Mouse (Mus musculus) lung, embryonic 14.5 days (tissue): ENCODE measurements around the gene N4bp1. TPM values are rescaled to one million over a fixed set of nuclear protein-coding genes. Genes with fewer than 3 reads are reported as not detected.

Source experiments
- ATAC-seq: fragments of 200-750 bp; cut with Nextera tagmentation; 2 replicates; pipeline ENCODE4 v1.8.0; 2017; ENCODE audit warnings: mild to moderate bottlenecking, moderate TSS enrichment, moderate library complexity; ENCODE audit not compliant: insufficient read depth
- DNase-seq: peaks from one replicate; pipeline ENCODE4 v3.0.0-alpha.2; 2015
- H3K27ac ChIP-seq: fragments of 300-500 bp; sonication (generic); 2 replicates; pipeline ENCODE4 v1.5.1; 2014; ENCODE audit warnings: low read depth, mild to moderate bottlenecking, moderate library complexity
- H3K27me3 ChIP-seq: fragments of 300-500 bp; sonication (generic); 2 replicates; pipeline ENCODE4 v1.6.1; 2014; ENCODE audit warnings: low read length, control low read depth; ENCODE audit not compliant: insufficient read depth
- H3K36me3 ChIP-seq: fragments of 300-500 bp; sonication (generic); 2 replicates; pipeline ENCODE4 v1.6.1; 2014; ENCODE audit warnings: control low read depth; ENCODE audit not compliant: insufficient read depth
- H3K4me1 ChIP-seq: fragments of 300-500 bp; sonication (generic); 2 replicates; pipeline ENCODE4 v1.6.1; 2014; ENCODE audit warnings: antibody characterized with exemption, control low read depth; ENCODE audit not compliant: insufficient read depth
- H3K4me2 ChIP-seq: fragments of 300-500 bp; sonication (generic); 2 replicates; pipeline ENCODE4 v1.6.1; 2014; ENCODE audit warnings: mild to moderate bottlenecking
- H3K4me3 ChIP-seq: fragments of 300-500 bp; sonication (generic); 2 replicates; pipeline ENCODE4 v1.5.1; 2014; ENCODE audit warnings: low read depth, low read length
- H3K9ac ChIP-seq: fragments of 300-500 bp; sonication (generic); 2 replicates; pipeline ENCODE4 v1.6.1; 2014
- H3K9me3 ChIP-seq: fragments of 300-500 bp; sonication (generic); 2 replicates; pipeline ENCODE4 v1.6.1; 2016; ENCODE audit warnings: low read depth, low read length, control low read depth
- CTCF ChIP-seq: IDR thresholded peaks from 2 replicates; pipeline ENCODE4 v1.5.1; 2016; ENCODE audit warnings: antibody characterized with exemption, low read depth
- WGBS: fragments of 180-500 bp; shearing (Covaris S2); extraction: QIAGEN DNeasy Blood & Tissue Kit; methylation state at CpG from one replicate; pipeline ENCODE4 v1.1.7; 2014; 5-methylcytosine and 5-hydroxymethylcytosine counted together
- polyA plus RNA-seq: library from polyadenylated mRNA; unstranded; fragments of >200 nt; fragmentation: Nextera tagmentation; extraction: Ambion mirVana; gene quantifications from 2 replicates; pipeline ENCODE4 v1.2.1, GENCODE M21; 2014

N4bp1 gene
- polyA plus RNA-seq, 1 experiment from 2014 or later = 11.5 TPM

GRCm38 (mm10) chr8:86826538-86826937 is 58.5 kb downstream of the N4bp1 start:
- H3K27me3 ChIP-seq = no peaks in the 10 kb centered on the region
- no peaks in the 10 kb centered on the region for H3K36me3 ChIP-seq
- no peak overlapping the region for H3K9ac ChIP-seq
- no peak for TF ChIP-seq CTCF
- no peaks in the 10 kb centered on the region for H3K4me1 ChIP-seq
- no peak overlapping the region for H3K4me2 ChIP-seq
- no peak overlapping the region for H3K27ac ChIP-seq
- DNase-seq (no peak), ATAC-seq (no peak)
- no peak overlapping the region for H3K4me3 ChIP-seq
- H3K9me3 ChIP-seq = no peaks in the 10 kb centered on the region

DNA sequence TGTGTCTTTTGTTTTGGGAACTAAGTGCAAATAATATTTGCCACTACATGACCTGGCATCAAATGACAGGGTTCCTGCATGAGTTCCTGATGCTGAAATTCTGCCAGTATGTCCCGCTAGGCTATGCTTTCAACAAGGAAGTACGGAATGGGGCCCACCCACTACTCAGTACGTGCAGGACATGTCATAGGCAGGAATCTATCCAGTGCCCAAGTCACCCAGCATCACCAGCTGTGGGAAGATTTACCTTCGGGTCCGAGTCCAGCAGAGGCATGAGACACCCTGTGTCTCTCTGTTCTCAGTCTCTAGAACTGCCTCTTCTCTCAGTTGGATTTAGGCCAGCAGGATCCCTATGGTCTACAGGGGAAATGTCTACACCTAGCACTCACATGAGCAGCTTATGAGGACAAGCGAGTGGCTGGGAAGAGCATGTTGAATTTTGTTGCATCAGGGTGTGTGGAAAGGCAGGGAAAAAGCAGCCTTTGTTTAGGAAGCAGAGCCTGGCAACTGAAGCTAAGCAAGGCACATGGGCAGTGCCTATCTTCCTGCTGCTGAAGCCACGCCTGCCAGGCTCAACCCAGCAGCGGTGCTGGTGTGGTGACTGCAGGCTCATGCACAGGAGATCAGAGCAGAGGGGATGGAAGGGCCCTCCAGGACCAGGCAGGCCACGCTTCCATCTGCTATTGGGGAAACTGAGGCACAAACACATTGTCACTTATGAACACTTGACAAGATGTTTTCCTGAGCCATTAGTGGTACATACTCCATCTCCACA is 59.2 kb downstream of the N4bp1 start:
- WGBS = 72% methylated on average over 9 of the region's 9 CpGs
- Histone ChIP-seq H3K4me3 (no peak overlapping the region), H3K9me3 (no peaks in the 10 kb centered on the region), H3K27ac (no peak overlapping the region), H3K4me1 (no peaks in the 10 kb centered on the region; the same call in 1 of the 2 replicates), H3K27me3 (no peaks in the 10 kb centered on the region), H3K36me3 (no peaks in the 10 kb centered on the region), H3K4me2 (no peak overlapping the region), H3K9ac (no peak overlapping the region)
- ATAC-seq (no peak), DNase-seq (peak; percentile 24)
- no peak for TF ChIP-seq CTCF

- no peak overlapping the region for H3K27ac ChIP-seq
- no peak for DNase-seq
Observed at GRCm38 (mm10) chr8:86824735-86825134, 60.3 kb downstream of the N4bp1 start.

DNA sequence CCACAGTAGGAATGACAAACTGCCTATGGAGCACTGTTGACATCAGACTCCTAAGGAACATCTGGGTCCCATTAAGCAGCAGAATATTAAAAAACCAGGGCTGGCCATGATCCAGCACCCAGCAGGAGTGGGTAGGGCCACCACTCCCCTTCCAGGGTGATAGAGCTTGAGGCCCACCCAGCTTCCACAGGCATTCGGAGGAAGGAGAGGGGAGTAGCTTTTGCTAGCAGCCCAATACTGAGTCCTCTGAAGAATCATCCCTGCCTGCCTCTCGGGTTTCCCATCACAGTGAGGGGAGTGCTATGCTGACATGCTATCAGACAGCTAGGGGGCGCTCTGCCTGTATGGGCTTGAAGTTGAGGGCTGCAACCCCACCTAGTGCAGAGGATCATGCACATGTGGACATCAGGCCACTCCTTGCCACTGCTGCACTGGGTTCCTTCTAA is 64.3 kb downstream of the N4bp1 start:
- peak; percentile 84 for TF ChIP-seq CTCF
- 4% methylated on average over 3 of the region's 3 CpGs for WGBS
- no peak overlapping the region for H3K4me2 ChIP-seq
- ATAC-seq (peak; percentile 91), DNase-seq (peak; percentile 85)
- no peaks in the 10 kb centered on the region for H3K36me3 ChIP-seq
- H3K4me3 ChIP-seq = no peak overlapping the region
- no peaks in the 10 kb centered on the region for H3K27me3 ChIP-seq
- no peaks in the 10 kb centered on the region for H3K9me3 ChIP-seq
- H3K9ac ChIP-seq = no peak overlapping the region; the same call in 1 of the 2 replicates
- peak overlapping the region; percentile 9; the same call in 1 of the 2 replicates for H3K27ac ChIP-seq
- peaks cover 11% of the 10 kb centered on the region for H3K4me1 ChIP-seq

More at GRCm38 (mm10) chr8:86824735-86825134, 60.3 kb downstream of the N4bp1 start:
- no peak overlapping the region for H3K9ac ChIP-seq
- H3K9me3 ChIP-seq = no peaks in the 10 kb centered on the region
- WGBS = 79% methylated on average over 4 of the region's 4 CpGs
- no peak overlapping the region for H3K4me3 ChIP-seq
- no peak for ATAC-seq
- H3K4me1 ChIP-seq = peaks cover 6% of the 10 kb centered on the region
- no peaks in the 10 kb centered on the region for H3K27me3 ChIP-seq
- TF ChIP-seq CTCF = no peak
- H3K36me3 ChIP-seq = no peaks in the 10 kb centered on the region
- H3K4me2 ChIP-seq = no peak overlapping the region

- Histone ChIP-seq H3K36me3 (no peaks in the 10 kb centered on the region), H3K27ac (peak overlapping the region; percentile 39; the same call in 1 of the 2 replicates), H3K9me3 (no peaks in the 10 kb centered on the region), H3K4me3 (no peak overlapping the region), H3K9ac (no peak overlapping the region; the same call in 1 of the 2 replicates), H3K4me1 (peaks cover 11% of the 10 kb centered on the region), H3K4me2 (no peak overlapping the region), H3K27me3 (no peaks in the 10 kb centered on the region)
- no peak for DNase-seq
- 36% methylated on average over 2 of the region's 2 CpGs for WGBS
- peak; percentile 35; the same call in 1 of the 2 replicates for ATAC-seq
- no peak for TF ChIP-seq CTCF
Observed at GRCm38 (mm10) chr8:86820186-86820755, 64.8 kb downstream of the N4bp1 start.

- ATAC-seq (no peak), DNase-seq (peak; percentile 37)
- Histone ChIP-seq H3K27me3 (no peaks in the 10 kb centered on the region), H3K9ac (no peak overlapping the region), H3K4me1 (peaks cover 11% of the 10 kb centered on the region), H3K4me3 (no peak overlapping the region), H3K9me3 (no peaks in the 10 kb centered on the region), H3K27ac (no peak overlapping the region), H3K36me3 (no peaks in the 10 kb centered on the region), H3K4me2 (no peak overlapping the region)
- no peak for TF ChIP-seq CTCF
- WGBS = 30% methylated on average over 6 of the region's 6 CpGs
Observed at GRCm38 (mm10) chr8:86819426-86819825, 65.6 kb downstream of the N4bp1 start.
